Comparison of ENCODE assay signal across 8 mouse cellular contexts in the genomic region with DNA sequence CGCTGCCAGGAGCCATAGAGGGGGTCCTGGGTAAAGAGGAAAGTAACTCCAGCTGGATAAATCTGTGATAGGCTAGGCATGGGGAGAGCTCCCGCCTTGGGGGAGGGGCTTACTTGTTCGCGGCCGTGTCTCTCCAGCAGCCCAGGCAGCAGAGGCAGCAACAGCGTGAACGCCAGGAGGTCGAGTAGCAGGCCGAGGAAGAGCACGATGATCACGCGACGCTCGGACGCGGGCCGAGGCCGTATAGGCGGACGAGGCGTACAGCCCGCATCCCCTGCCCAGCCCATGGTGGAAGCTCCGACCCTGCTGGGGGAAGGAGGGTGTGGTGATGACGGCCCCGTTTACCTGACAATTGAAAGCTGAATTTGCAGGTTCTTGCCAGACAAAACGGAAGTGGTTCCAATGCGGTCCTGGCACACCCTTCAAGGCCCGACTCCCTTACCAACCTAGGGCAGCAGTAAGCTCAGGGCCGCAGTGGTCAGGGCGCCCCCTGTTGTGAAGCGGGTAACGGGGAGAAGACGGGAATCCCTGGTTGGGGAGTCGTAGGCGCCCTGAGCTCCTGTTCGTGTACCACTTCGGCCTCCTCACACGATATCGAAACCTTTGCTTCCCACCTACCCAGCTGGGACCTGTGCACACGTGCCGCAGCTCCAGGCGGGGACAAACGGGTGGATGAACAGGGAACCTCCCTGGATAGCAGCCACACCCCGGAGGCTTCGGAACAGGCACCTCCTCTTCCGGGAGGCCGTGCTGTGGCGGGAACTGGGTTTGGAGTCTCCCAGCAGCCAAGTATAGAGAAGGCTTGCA. TPM values are rescaled to one million over a fixed set of nuclear protein-coding genes. Genes with fewer than 3 reads are reported as not detected.
A peak's percentile ranks its signal among the peaks of the same experiment; 100 is the strongest.
DNase-seq lines count a peak whose midpoint lies in the region; ATAC-seq and TF ChIP-seq lines count a peak whose summit lies in the region.

A gene (minus strand): TSS at position 732 of the 807 bp plus-strand sequence.

- H3K4me3 ChIP-seq in embryonic facial prominence, embryonic 14.5 days (ENCODE audit: low read depth, low read length) = peak within 1 kb of the TSS; percentile 54
- H3K4me3 ChIP-seq in heart, adult 2 months = peak within 1 kb of the TSS; percentile 76
- H3K4me3 ChIP-seq in limb, embryonic 14.5 days (replicated peaks; ENCODE audit: low read length) = peak within 1 kb of the TSS; percentile 54
- H3K4me3 ChIP-seq in midbrain, postnatal 0 days (ENCODE audit: low read depth, low read length) = peak within 1 kb of the TSS; percentile 43

- H3K4me1 ChIP-seq in embryonic facial prominence, embryonic 14.5 days (ENCODE audit: control insufficient read depth, insufficient read depth, low read length) = peaks cover 6% of the 10 kb centered on the region
- peaks cover 1% of the 10 kb centered on the region; the same call in 1 of the 2 replicates for H3K4me1 ChIP-seq in heart, adult 2 months (ENCODE audit: control insufficient read depth, insufficient read depth, low read length)
- peaks cover 6% of the 10 kb centered on the region; the same call in 1 of the 2 replicates for H3K4me1 ChIP-seq in limb, embryonic 14.5 days (ENCODE audit: control insufficient read depth, insufficient read depth, low read length)
- 0 out of 2 replicates have a peak, but pooled peaks cover 9% of the 10 kb centered on the region for H3K4me1 ChIP-seq in midbrain, postnatal 0 days (ENCODE audit: insufficient read depth, low read length)

- peak; percentile 90 for DNase-seq in 3T3-L1 (ENCODE audit: low read depth, low spot score)
- DNase-seq in adrenal gland, postnatal 4 days (ENCODE audit: low spot score in 2 of 2) = peak; percentile 51 to 66
- DNase-seq in embryonic facial prominence, embryonic 14.5 days (ENCODE audit: low spot score) = peak; percentile 94
- peak; percentile 84 to 86 for DNase-seq in heart, adult 2 months
- DNase-seq in kidney, adult 9 months = peak; percentile 81
- DNase-seq in limb, embryonic 14.5 days (ENCODE audit: low spot score) = peak; percentile 91
- DNase-seq in midbrain, postnatal 0 days (ENCODE audit: low spot score) = peak; percentile 88
- peak; percentile 70 to 71 for DNase-seq in spleen, postnatal 36 days (ENCODE audit: low spot score in 2 of 2)

- intact Hi-C loops in heart, adult 2 months (cut with DNase I) = loop anchor here (2.0 to 10.0 kb wide), 5 partner anchors 24 to 262 kb away; a partner anchor contains a TSS

- H3K27me3 ChIP-seq in embryonic facial prominence, embryonic 14.5 days (replicated peaks; ENCODE audit: control insufficient read depth, insufficient read depth, low read length) = no peaks in the 10 kb centered on the region
- H3K27me3 ChIP-seq in heart, adult 2 months (ENCODE audit: control insufficient read depth, insufficient read depth, low read length) = no peaks in the 10 kb centered on the region
- no peaks in the 10 kb centered on the region for H3K27me3 ChIP-seq in limb, embryonic 14.5 days (ENCODE audit: control insufficient read depth, insufficient read depth, low read length)
- H3K27me3 ChIP-seq in midbrain, postnatal 0 days (ENCODE audit: insufficient read depth, low read length) = no peaks in the 10 kb centered on the region

- peak; percentile 60; the same call in 1 of the 2 replicates for TF ChIP-seq POLR2A in heart, adult 2 months (IDR thresholded peaks at IDR 0.05; ENCODE audit: insufficient read depth, low read depth, low read length)
- peak; percentile 51; the same call in 1 of the 2 replicates for TF ChIP-seq POLR2A in limb, embryonic 14.5 days (IDR thresholded peaks at IDR 0.05; ENCODE audit: borderline replicate concordance, extremely low read depth, insufficient read depth, insufficient read length)

- H3K27ac ChIP-seq in embryonic facial prominence, embryonic 14.5 days (replicated peaks; ENCODE audit: low read depth, low read length) = peak within 1 kb of the TSS; percentile 86
- H3K27ac ChIP-seq in heart, adult 2 months = peak within 1 kb of the TSS; percentile 71
- H3K27ac ChIP-seq in limb, embryonic 14.5 days (replicated peaks; ENCODE audit: low read depth, low read length) = peak within 1 kb of the TSS; percentile 84
- H3K27ac ChIP-seq in midbrain, postnatal 0 days (ENCODE audit: low read depth, low read length) = peak within 1 kb of the TSS; percentile 85

- TF ChIP-seq EP300 in heart, adult 2 months (IDR thresholded peaks at IDR 0.05; ENCODE audit: insufficient read depth, low read depth, low read length) = no peak

- peaks cover 72% of the 10 kb centered on the region for H3K36me3 ChIP-seq in embryonic facial prominence, embryonic 14.5 days (ENCODE audit: control insufficient read depth, insufficient read depth, low read length)
- H3K36me3 ChIP-seq in heart, adult 2 months (ENCODE audit: control insufficient read depth, insufficient read depth, low read length) = no peaks in the 10 kb centered on the region
- peaks cover 78% of the 10 kb centered on the region for H3K36me3 ChIP-seq in limb, embryonic 14.5 days (ENCODE audit: control insufficient read depth, insufficient read depth, low read length)
- H3K36me3 ChIP-seq in midbrain, postnatal 0 days (ENCODE audit: insufficient read depth, low read length) = peaks cover 61% of the 10 kb centered on the region

- no peaks in the 10 kb centered on the region for H3K79me2 ChIP-seq in heart, adult 2 months (replicated peaks; ENCODE audit: control insufficient read depth, insufficient read depth, low read length)

- H3K9ac ChIP-seq in embryonic facial prominence, embryonic 14.5 days (ENCODE audit: low read depth, low read length) = peak within 1 kb of the TSS; percentile 72
- H3K9ac ChIP-seq in heart, adult 2 months (ENCODE audit: low read depth, low read length) = peak within 1 kb of the TSS; percentile 64
- peak within 1 kb of the TSS; percentile 62 for H3K9ac ChIP-seq in limb, embryonic 14.5 days (ENCODE audit: low read depth, low read length, severe bottlenecking)
- H3K9ac ChIP-seq in midbrain, postnatal 0 days (replicated peaks; ENCODE audit: low read length, poor library complexity, severe bottlenecking) = peak within 1 kb of the TSS; percentile 60

- peak; percentile 62 for TF ChIP-seq CTCF in heart, adult 2 months (IDR thresholded peaks at IDR 0.05)
- peak; percentile 54 for TF ChIP-seq CTCF in midbrain, postnatal 0 days (IDR thresholded peaks at IDR 0.05)

- H3K4me2 ChIP-seq in embryonic facial prominence, embryonic 14.5 days (ENCODE audit: low read depth, low read length) = peak within 1 kb of the TSS; percentile 70
- H3K4me2 ChIP-seq in limb, embryonic 14.5 days (replicated peaks; ENCODE audit: low read depth, low read length, severe bottlenecking) = peak within 1 kb of the TSS; percentile 66
- peak within 1 kb of the TSS; percentile 58 for H3K4me2 ChIP-seq in midbrain, postnatal 0 days (ENCODE audit: low read depth, low read length, poor library complexity, severe bottlenecking)

- WGBS in embryonic facial prominence, embryonic 14.5 days = 0% methylated on average over 46 of the region's 48 CpGs
- WGBS in heart, adult 2 months = under 1% methylated on average over 48 of the region's 48 CpGs
- WGBS in limb, embryonic 14.5 days = under 1% methylated on average over 48 of the region's 48 CpGs
- under 1% methylated on average over 48 of the region's 48 CpGs for WGBS in midbrain, postnatal 0 days

- no peaks in the 10 kb centered on the region for H3K9me3 ChIP-seq in embryonic facial prominence, embryonic 14.5 days (ENCODE audit: control insufficient read depth, low read length)
- no peaks in the 10 kb centered on the region for H3K9me3 ChIP-seq in limb, embryonic 14.5 days (ENCODE audit: control insufficient read depth, low read length)
- H3K9me3 ChIP-seq in midbrain, postnatal 0 days (ENCODE audit: low read length) = no peaks in the 10 kb centered on the region

- peak; percentile 93 for ATAC-seq in embryonic facial prominence, embryonic 14.5 days (ENCODE audit: low read depth)
- ATAC-seq in limb, embryonic 14.5 days (ENCODE audit: low FRiP score, low read depth) = peak; percentile 91
- peak; percentile 90 for ATAC-seq in midbrain, postnatal 0 days (ENCODE audit: low FRiP score)

RNA-seq across cellular contexts. Expression of the gene that starts here (rescaled TPM):
- total RNA-seq in adrenal gland, postnatal 4 days (2021) = 10 to 100 TPM; 77.7 to 83.0 TPM
- polyA plus RNA-seq in embryonic facial prominence, embryonic 14.5 days (2014; fragmentation: Nextera tagmentation; extraction: Ambion mirVana) = 117 and 124 TPM in 2 replicates
- total RNA-seq in heart, adult 2 months (2021) = 1 to 10 TPM; 9.8 to 9.9 TPM
- polyA plus RNA-seq in heart, adult 2 months (2012; rRNA removed) = 36.1 and 43.3 TPM in 2 replicates
- polyA plus RNA-seq in limb, embryonic 14.5 days (2012; rRNA removed) = 244 and 335 TPM in 2 replicates
- 117 and 128 TPM in 2 replicates for polyA plus RNA-seq in limb, embryonic 14.5 days (2014; fragmentation: Nextera tagmentation; extraction: Ambion mirVana)
- total RNA-seq in midbrain, postnatal 0 days (2014; rRNA removed) = 90.9 and 101 TPM in 2 replicates
- polyA plus RNA-seq in midbrain, postnatal 0 days (2015; fragmentation: Nextera tagmentation; extraction: Ambion mirVana) = 95.7 and 107 TPM in 2 replicates

Comparison
In these comparisons a context has a peak if more than half of its experiments do, and no peak if none do; other contexts are left out.
1. Peak in every context shown above with its lines: DNase-seq, ATAC-seq, H3K4me3 ChIP-seq and H3K27ac ChIP-seq.